Mouse (Mus musculus): Measurements from ENCODE around the gene Tmem126b.

Tmem126b gene

DNA sequence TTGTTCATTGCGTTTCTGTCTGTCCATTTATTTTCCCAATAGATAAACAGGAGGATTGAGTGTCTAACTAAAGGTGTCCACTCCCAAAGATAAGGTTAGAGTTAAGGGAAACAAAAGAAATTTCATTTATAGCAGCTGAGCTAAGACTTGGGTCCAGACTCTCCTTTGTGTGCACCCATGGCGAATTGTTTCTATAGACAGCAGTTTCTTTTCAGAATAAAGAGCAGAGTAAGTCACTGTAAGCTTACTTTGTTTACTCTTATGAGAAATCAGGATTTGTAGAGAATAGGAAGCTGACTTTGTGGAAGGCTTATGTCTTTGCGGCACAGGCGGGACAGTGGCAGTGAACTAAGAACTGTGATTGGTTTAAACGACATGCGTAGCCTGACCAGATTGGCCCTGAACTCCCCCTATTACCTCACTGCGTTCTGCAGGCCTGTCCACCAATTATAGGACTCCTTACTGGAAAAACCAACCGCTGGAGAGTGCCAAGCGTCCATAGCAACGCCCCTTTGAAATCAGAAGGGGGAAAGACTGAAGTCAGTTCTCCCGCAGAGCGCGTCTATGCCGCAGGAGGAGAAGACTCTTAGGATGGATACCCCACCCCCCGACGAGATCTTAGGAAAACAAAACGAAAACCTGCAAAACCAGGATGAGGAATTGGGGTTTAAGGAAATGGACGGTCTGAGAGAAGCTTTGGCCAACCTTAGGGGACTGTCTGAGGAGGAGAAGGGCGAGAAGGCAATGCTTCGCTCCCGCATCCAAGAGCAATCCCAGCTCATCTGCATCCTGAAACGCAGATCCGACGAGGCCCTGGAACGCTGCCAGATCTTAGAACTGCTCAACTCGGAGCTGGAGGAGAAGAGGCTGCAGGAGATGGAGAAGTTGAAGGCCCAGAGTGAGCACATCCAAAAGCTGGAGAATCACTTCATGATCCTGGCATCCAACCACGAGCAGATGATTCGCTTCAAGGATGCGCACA, 49.5 kb downstream of the Tmem126b start, which contains the start of gene Ccdc89:
Gene Ccdc89 (plus strand): TSS at position 558 of the 982 bp plus-strand sequence.
- peak; percentile 66 to 79 for DNase-seq (ENCODE audit: low spot score in 2 of 2)

Data from frontal cortex, postnatal 14 days (tissue).